9 mouse cellular contexts compared by ENCODE assay signal in the genomic region with DNA sequence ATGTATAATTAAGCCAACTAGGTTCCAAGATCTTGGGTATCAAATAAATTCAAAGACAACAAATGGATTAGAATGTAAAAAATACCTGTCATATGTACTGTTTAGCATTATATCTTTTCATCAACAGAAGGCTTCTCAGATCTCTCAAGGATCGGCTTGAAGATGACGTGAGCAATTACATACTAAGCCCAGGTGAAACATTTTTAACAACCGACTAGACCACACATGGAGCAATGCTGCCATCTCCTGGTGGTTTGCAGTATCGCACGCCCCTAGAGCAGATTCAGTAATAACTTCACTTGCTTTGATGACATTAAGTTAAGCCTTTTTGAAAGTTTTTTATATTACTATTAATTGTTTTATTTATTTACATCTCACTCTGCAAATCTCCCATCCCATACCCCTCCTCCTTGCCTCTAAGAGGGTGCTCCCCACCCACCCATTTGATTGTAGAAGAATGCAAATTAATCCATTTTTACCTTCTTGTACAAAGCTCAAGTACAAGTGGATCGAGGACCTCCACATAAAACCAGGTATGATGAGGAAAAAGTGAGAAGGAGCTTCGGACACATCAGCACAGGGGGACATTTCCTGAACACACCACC. TPM values are rescaled to one million over a fixed set of nuclear protein-coding genes. Genes with fewer than 3 reads are reported as not detected.
DNase-seq lines count a peak whose midpoint lies in the region; ATAC-seq lines count a peak whose summit lies in the region.
"Had no signal": no experiment of that assay in that cellular context is flagged by ENCODE, and none has a peak within 500 bp of the region (broad histone marks: within the 10 kb centered on the region; RNA-seq: fewer than 3 reads in every experiment).

No protein-coding gene starts in this region.

- DNase-seq in heart, adult 11 months, result peak; percentile 55
- DNase-seq in adrenal gland, adult 8-10 months, result peak; percentile 17
- peak; percentile 64 for DNase-seq in embryo, embryonic 11 days
- DNase-seq in layer of hippocampus, postnatal 10 days (ENCODE audit: low spot score in 2 of 2), result peak; percentile 69 to 75
- peak; percentile 31 to 36 for DNase-seq in right cerebral cortex, postnatal 36 days (ENCODE audit: low spot score in 2 of 2)

- 14% methylated on average over 7 of the region's 7 CpGs for WGBS in heart, embryonic 11.5 days (ENCODE audit: insufficient replicate concordance)

- no peaks in the 10 kb centered on the region for H3K36me3 ChIP-seq in heart, embryonic 11.5 days (ENCODE audit: control insufficient read depth, insufficient read depth, low read length)

- no peak overlapping the region for H3K27ac ChIP-seq in heart, embryonic 11.5 days (ENCODE audit: low read depth, low read length)
- H3K27ac ChIP-seq: limb, embryonic 12.5 days had no signal

- H3K9me3 ChIP-seq in heart, embryonic 11.5 days (replicated peaks; ENCODE audit: control insufficient read depth, low read length), result no peaks in the 10 kb centered on the region
- H3K9me3 ChIP-seq: limb, embryonic 12.5 days had no signal

- H3K9ac ChIP-seq in heart, embryonic 11.5 days (ENCODE audit: low read depth, low read length), result no peak overlapping the region
- H3K9ac ChIP-seq: limb, embryonic 12.5 days had no signal

- no peak for ATAC-seq in heart, embryonic 11.5 days (replicated peaks; ENCODE audit: insufficient number of reproducible peaks, low FRiP score, low TSS enrichment)
- ATAC-seq in hematopoietic stem cell, adult 5-6 weeks (replicated peaks in 1 of 2; ENCODE audit: insufficient read depth in 1 of 2, low FRiP score in 2 of 2, low TSS enrichment in 1 of 2, low read depth in 1 of 2, poor library complexity in 2 of 2, severe bottlenecking in 2 of 2), result peak; percentile 90 to 96
- peak; percentile 99 for ATAC-seq in megakaryocyte progenitor cell, adult 5-6 weeks (replicated peaks; ENCODE audit: poor library complexity)

- H3K4me1 ChIP-seq in heart, embryonic 11.5 days (ENCODE audit: control insufficient read depth, insufficient read depth, low read length), result no peaks in the 10 kb centered on the region
- H3K4me1 ChIP-seq: limb, embryonic 12.5 days had no signal

- no peak overlapping the region for H3K4me3 ChIP-seq in heart, embryonic 11.5 days (ENCODE audit: low read depth, low read length)
- H3K4me3 ChIP-seq: limb, embryonic 12.5 days had no signal

- no peak overlapping the region for H3K4me2 ChIP-seq in heart, embryonic 11.5 days
- H3K4me2 ChIP-seq: limb, embryonic 12.5 days had no signal

- no peaks in the 10 kb centered on the region for H3K27me3 ChIP-seq in heart, embryonic 11.5 days (ENCODE audit: control insufficient read depth, insufficient read depth, low read length)

RNA-seq across cellular contexts. Expression of gene Sqor, which starts 11.2 kb away (rescaled TPM):
- polyA plus RNA-seq in heart, embryonic 11.5 days (2014; fragmentation: Nextera tagmentation; extraction: Ambion mirVana), result 3.0 and 4.1 TPM in 2 replicates
- total RNA-seq in adrenal gland, adult 8-10 months (2022), result 10 to 100 TPM; 77.7 to 98.6 (median 87.0) TPM
- total RNA-seq in hematopoietic stem cell, adult 5-6 weeks (2017), result 33.5 and 50.2 TPM in 2 replicates
- total RNA-seq in layer of hippocampus, postnatal 10 days (2021), result 1 to 10 TPM; 3.4 to 6.9 TPM
- 29.5 and 34.6 TPM in 2 replicates for total RNA-seq in megakaryocyte progenitor cell, adult 5-6 weeks (2015)
- total RNA-seq in megakaryocyte progenitor cell, adult 5-6 weeks (2017), result 35.5 and 41.0 TPM in 2 replicates

RNA-seq across cellular contexts. Expression of gene Bloc1s6, which starts 15.5 kb away (rescaled TPM):
- 39.9 and 44.1 TPM in 2 replicates for polyA plus RNA-seq in heart, embryonic 11.5 days (2014; fragmentation: Nextera tagmentation; extraction: Ambion mirVana)
- 10 to 100 TPM; 30.2 to 38.8 (median 32.1) TPM for total RNA-seq in adrenal gland, adult 8-10 months (2022)
- 27.9 and 49.3 TPM in 2 replicates for total RNA-seq in hematopoietic stem cell, adult 5-6 weeks (2017)
- 10 to 100 TPM; 32.0 to 36.3 TPM for total RNA-seq in layer of hippocampus, postnatal 10 days (2021)
- 15.5 and 18.9 TPM in 2 replicates for total RNA-seq in megakaryocyte progenitor cell, adult 5-6 weeks (2015)
- total RNA-seq in megakaryocyte progenitor cell, adult 5-6 weeks (2017), result 18.8 and 28.1 TPM in 2 replicates

RNA-seq across cellular contexts. Expression of gene Slc30a4, which starts 51.4 kb away (rescaled TPM):
- polyA plus RNA-seq in heart, embryonic 11.5 days (2014; fragmentation: Nextera tagmentation; extraction: Ambion mirVana), result 7.0 and 9.9 TPM in 2 replicates
- 10 to 100 TPM; 30.6 to 35.3 (median 33.9) TPM for total RNA-seq in adrenal gland, adult 8-10 months (2022)
- total RNA-seq in hematopoietic stem cell, adult 5-6 weeks (2017), result 19.7 and 20.4 TPM in 2 replicates
- 10 to 100 TPM; 28.7 to 31.1 TPM for total RNA-seq in layer of hippocampus, postnatal 10 days (2021)
- 1.8 and 2.1 TPM in 2 replicates for total RNA-seq in megakaryocyte progenitor cell, adult 5-6 weeks (2015)
- 2.5 and 2.7 TPM in 2 replicates for total RNA-seq in megakaryocyte progenitor cell, adult 5-6 weeks (2017)

Comparison
In these comparisons a context has a peak if more than half of its experiments do, and no peak if none do; other contexts are left out.
1. DNase-seq: peak in every context shown above with its lines; median percentile 72 in layer of hippocampus, postnatal 10 days; 64 in embryo, embryonic 11 days; 55 in heart, adult 11 months; 34 in right cerebral cortex, postnatal 36 days; 17 in adrenal gland, adult 8-10 months.